9 mouse cellular contexts compared by ENCODE assay signal in genomic region chr11:76291960-76292359, GRCm38 (mm10). TPM values are rescaled to one million over a fixed set of nuclear protein-coding genes. Genes with fewer than 3 reads are reported as not detected.
DNase-seq lines count a peak whose midpoint lies in the region; ATAC-seq and TF ChIP-seq lines count a peak whose summit lies in the region.
"Had no signal": no experiment of that assay in that cellular context is flagged by ENCODE, and none has a peak within 500 bp of the region (broad histone marks: within the 10 kb centered on the region; RNA-seq: fewer than 3 reads in every experiment).

No protein-coding gene starts in this region.

- H3K9ac ChIP-seq in kidney, embryonic 15.5 days: no peak overlapping the region
- no peak overlapping the region for H3K9ac ChIP-seq in embryonic facial prominence, embryonic 14.5 days (ENCODE audit: low read depth, low read length)
- H3K9ac ChIP-seq in limb, embryonic 14.5 days (ENCODE audit: low read depth, low read length, severe bottlenecking): 0 out of 2 replicates have a peak overlapping the region, but pooled peaks have one; percentile 12

- peak overlapping the region; percentile 34 for H3K4me2 ChIP-seq in kidney, embryonic 15.5 days
- H3K4me2 ChIP-seq in embryonic facial prominence, embryonic 14.5 days (ENCODE audit: low read depth, low read length): no peak overlapping the region
- H3K4me2 ChIP-seq in limb, embryonic 14.5 days (replicated peaks; ENCODE audit: low read depth, low read length, severe bottlenecking): peak overlapping the region; percentile 33; the same call in 1 of the 2 replicates

- H3K27ac ChIP-seq in kidney, embryonic 15.5 days: peak overlapping the region; percentile 90
- peak overlapping the region; percentile 78 for H3K27ac ChIP-seq in brown adipose tissue, adult 24 weeks (replicated peaks; ENCODE audit: low read depth, low read length)
- H3K27ac ChIP-seq in embryonic facial prominence, embryonic 14.5 days (replicated peaks; ENCODE audit: low read depth, low read length): peak overlapping the region; percentile 82
- H3K27ac ChIP-seq in limb, embryonic 14.5 days (replicated peaks; ENCODE audit: low read depth, low read length): peak overlapping the region; percentile 48

- no peak for TF ChIP-seq POLR2A in limb, embryonic 14.5 days (IDR thresholded peaks at IDR 0.05; ENCODE audit: borderline replicate concordance, extremely low read depth, insufficient read depth, insufficient read length)

- H3K9me3 ChIP-seq in kidney, embryonic 15.5 days (replicated peaks): no peaks in the 10 kb centered on the region
- H3K9me3 ChIP-seq in embryonic facial prominence, embryonic 14.5 days (ENCODE audit: control insufficient read depth, low read length): no peaks in the 10 kb centered on the region
- H3K9me3 ChIP-seq in limb, embryonic 14.5 days (ENCODE audit: control insufficient read depth, low read length): no peaks in the 10 kb centered on the region

- H3K27me3 ChIP-seq in kidney, embryonic 15.5 days: no peaks in the 10 kb centered on the region
- H3K27me3 ChIP-seq in embryonic facial prominence, embryonic 14.5 days (replicated peaks; ENCODE audit: control insufficient read depth, insufficient read depth, low read length): no peaks in the 10 kb centered on the region
- no peaks in the 10 kb centered on the region for H3K27me3 ChIP-seq in limb, embryonic 14.5 days (ENCODE audit: control insufficient read depth, insufficient read depth, low read length)

- no peak for DNase-seq in kidney, adult 9 months
- DNase-seq in embryonic facial prominence, embryonic 14.5 days (ENCODE audit: low spot score): no peak
- DNase-seq in limb, embryonic 14.5 days (ENCODE audit: low spot score): no peak
- no peak for DNase-seq in adrenal gland, postnatal 25 days
- DNase-seq: right cerebral cortex, postnatal 25 days; thymus, postnatal 4 days had no signal

- peaks cover 81% of the 10 kb centered on the region for H3K4me1 ChIP-seq in kidney, embryonic 15.5 days
- H3K4me1 ChIP-seq in brown adipose tissue, adult 24 weeks (ENCODE audit: control insufficient read depth, insufficient read depth, insufficient read length, low read length): peaks cover 34% of the 10 kb centered on the region
- peaks cover 79% of the 10 kb centered on the region for H3K4me1 ChIP-seq in embryonic facial prominence, embryonic 14.5 days (ENCODE audit: control insufficient read depth, insufficient read depth, low read length)
- peaks cover 69% of the 10 kb centered on the region for H3K4me1 ChIP-seq in limb, embryonic 14.5 days (ENCODE audit: control insufficient read depth, insufficient read depth, low read length)

- no peaks in the 10 kb centered on the region for H3K36me3 ChIP-seq in kidney, embryonic 15.5 days
- H3K36me3 ChIP-seq in embryonic facial prominence, embryonic 14.5 days (ENCODE audit: control insufficient read depth, insufficient read depth, low read length): no peaks in the 10 kb centered on the region
- H3K36me3 ChIP-seq in limb, embryonic 14.5 days (ENCODE audit: control insufficient read depth, insufficient read depth, low read length): no peaks in the 10 kb centered on the region

- H3K4me3 ChIP-seq in kidney, embryonic 15.5 days (replicated peaks): no peak overlapping the region
- H3K4me3 ChIP-seq in brown adipose tissue, adult 24 weeks (ENCODE audit: insufficient read depth, low read depth, low read length): peak overlapping the region; percentile 30; the same call in 1 of the 2 replicates
- H3K4me3 ChIP-seq in embryonic facial prominence, embryonic 14.5 days (ENCODE audit: low read depth, low read length): no peak overlapping the region
- no peak overlapping the region for H3K4me3 ChIP-seq in limb, embryonic 14.5 days (replicated peaks; ENCODE audit: low read length)

- no peak for ATAC-seq in kidney, embryonic 15.5 days (replicated peaks; ENCODE audit: low FRiP score)
- ATAC-seq in embryonic facial prominence, embryonic 14.5 days (ENCODE audit: low read depth): no peak
- ATAC-seq in limb, embryonic 14.5 days (ENCODE audit: low FRiP score, low read depth): no peak
- ATAC-seq in activated CD4-positive, CD25-positive, alpha-beta regulatory T cell, adult 4 months: no peak

- WGBS in kidney, embryonic 15.5 days: 38% methylated on average over 4 of the region's 4 CpGs
- 56% methylated on average over 4 of the region's 4 CpGs for WGBS in embryonic facial prominence, embryonic 14.5 days
- WGBS in limb, embryonic 14.5 days: 36% methylated on average over 4 of the region's 4 CpGs

RNA-seq across cellular contexts. Expression of gene Glod4, which starts 48.4 kb away (rescaled TPM):
- 141 and 144 TPM in 2 replicates for polyA plus RNA-seq in kidney, embryonic 15.5 days (2015; fragmentation: Nextera tagmentation; extraction: Ambion mirVana)
- polyA plus RNA-seq in brown adipose tissue, adult 24 weeks (2012; ENCODE audit: insufficient read depth, insufficient read length, missing spikeins): 62.0 and 64.6 TPM in 2 replicates
- polyA plus RNA-seq in embryonic facial prominence, embryonic 14.5 days (2014; fragmentation: Nextera tagmentation; extraction: Ambion mirVana): 129 and 133 TPM in 2 replicates
- 36.4 and 56.2 TPM in 2 replicates for polyA plus RNA-seq in limb, embryonic 14.5 days (2012; rRNA removed)
- polyA plus RNA-seq in limb, embryonic 14.5 days (2014; fragmentation: Nextera tagmentation; extraction: Ambion mirVana): 140 and 141 TPM in 2 replicates
- 10 to 100 TPM; 82.6 to 96.9 TPM for polyA plus RNA-seq in activated CD4-positive, CD25-positive, alpha-beta regulatory T cell, adult 4 months (2017; shearing (Covaris generic))
- 94.1 and 99.7 TPM in 2 replicates for total RNA-seq in adrenal gland, postnatal 25 days (2021)

RNA-seq across cellular contexts. Expression of gene Mrm3, which starts 48.4 kb away (rescaled TPM):
- polyA plus RNA-seq in kidney, embryonic 15.5 days (2015; fragmentation: Nextera tagmentation; extraction: Ambion mirVana): 25.7 and 26.3 TPM in 2 replicates
- polyA plus RNA-seq in brown adipose tissue, adult 24 weeks (2012; ENCODE audit: insufficient read depth, insufficient read length, missing spikeins): 18.2 and 26.8 TPM in 2 replicates
- polyA plus RNA-seq in embryonic facial prominence, embryonic 14.5 days (2014; fragmentation: Nextera tagmentation; extraction: Ambion mirVana): 21.1 and 23.8 TPM in 2 replicates
- 11.9 and 15.2 TPM in 2 replicates for polyA plus RNA-seq in limb, embryonic 14.5 days (2012; rRNA removed)
- polyA plus RNA-seq in limb, embryonic 14.5 days (2014; fragmentation: Nextera tagmentation; extraction: Ambion mirVana): 20.8 and 20.9 TPM in 2 replicates
- 10 to 100 TPM in 1 of 2 experiments, 1 to 10 TPM in 1; 9.3 to 14.0 TPM for polyA plus RNA-seq in activated CD4-positive, CD25-positive, alpha-beta regulatory T cell, adult 4 months (2017; shearing (Covaris generic))
- total RNA-seq in adrenal gland, postnatal 25 days (2021): 17.8 and 18.6 TPM in 2 replicates
